Mouse (Mus musculus) intestine, embryonic 14.5 days (tissue): ENCODE data around the gene Rflna. TPM values are rescaled to one million over a fixed set of nuclear protein-coding genes. Genes with fewer than 3 reads are reported as not detected.

Experiments used
- ATAC-seq: fragments of 200-750 bp; cut with Nextera tagmentation; replicated peaks from 2 replicates; pipeline ENCODE4 v1.8.0; 2017; ENCODE audit warnings: low read depth, moderate number of reproducible peaks, moderate TSS enrichment, moderate library complexity; ENCODE audit not compliant: low FRiP score, low TSS enrichment
- DNase-seq: peaks from one replicate; pipeline ENCODE4 v3.0.0-alpha.2; 2018; ENCODE audit warnings: low spot score
- H3K27ac ChIP-seq: fragments of 300-500 bp; sonication (generic); 2 replicates; pipeline ENCODE4 v1.5.1; 2014; ENCODE audit warnings: low read depth, mild to moderate bottlenecking, control low read depth
- H3K27me3 ChIP-seq: fragments of 300-500 bp; sonication (generic); replicated peaks from 2 replicates; pipeline ENCODE4 v1.6.1; 2014; ENCODE audit warnings: low read length, control low read depth; ENCODE audit not compliant: control insufficient read depth, insufficient read depth
- H3K36me3 ChIP-seq: fragments of 300-500 bp; sonication (generic); 2 replicates; pipeline ENCODE4 v1.6.1; 2014; ENCODE audit warnings: low read length, control low read depth; ENCODE audit not compliant: control insufficient read depth, insufficient read depth
- H3K4me1 ChIP-seq: fragments of 300-500 bp; sonication (generic); replicated peaks from 2 replicates; pipeline ENCODE4 v1.6.1; 2014; ENCODE audit warnings: low read length, control low read depth, mixed read lengths; ENCODE audit not compliant: control insufficient read depth, insufficient read depth
- H3K4me2 ChIP-seq: fragments of 300-500 bp; sonication (generic); 2 replicates; pipeline ENCODE4 v1.6.1; 2014; ENCODE audit warnings: low read length
- H3K4me3 ChIP-seq: fragments of 300-500 bp; sonication (generic); 2 replicates; pipeline ENCODE4 v1.5.1; 2014; ENCODE audit warnings: low read depth, low read length, control low read depth, mixed read lengths
- H3K9ac ChIP-seq: fragments of 300-500 bp; sonication (generic); 2 replicates; pipeline ENCODE4 v1.6.1; 2014; ENCODE audit warnings: mild to moderate bottlenecking, low read length
- H3K9me3 ChIP-seq: fragments of 300-500 bp; sonication (generic); 2 replicates; pipeline ENCODE4 v1.6.1; 2016; ENCODE audit warnings: low read length, control low read depth; ENCODE audit not compliant: control insufficient read depth
- WGBS: fragments of 180-500 bp; shearing (Covaris S2); extraction: QIAGEN DNeasy Blood & Tissue Kit; methylation state at CpG from one replicate; pipeline ENCODE4 v1.1.7; 2014; 5-methylcytosine and 5-hydroxymethylcytosine counted together
- polyA plus RNA-seq: library from polyadenylated mRNA; unstranded; fragments of >200 nt; fragmentation: Nextera tagmentation; extraction: Ambion mirVana; gene quantifications from 2 replicates; pipeline ENCODE4 v1.2.1, GENCODE M21; 2014

The Rflna gene
- polyA plus RNA-seq, 1 experiment from 2014 or later, result 3.0 TPM

DNA sequence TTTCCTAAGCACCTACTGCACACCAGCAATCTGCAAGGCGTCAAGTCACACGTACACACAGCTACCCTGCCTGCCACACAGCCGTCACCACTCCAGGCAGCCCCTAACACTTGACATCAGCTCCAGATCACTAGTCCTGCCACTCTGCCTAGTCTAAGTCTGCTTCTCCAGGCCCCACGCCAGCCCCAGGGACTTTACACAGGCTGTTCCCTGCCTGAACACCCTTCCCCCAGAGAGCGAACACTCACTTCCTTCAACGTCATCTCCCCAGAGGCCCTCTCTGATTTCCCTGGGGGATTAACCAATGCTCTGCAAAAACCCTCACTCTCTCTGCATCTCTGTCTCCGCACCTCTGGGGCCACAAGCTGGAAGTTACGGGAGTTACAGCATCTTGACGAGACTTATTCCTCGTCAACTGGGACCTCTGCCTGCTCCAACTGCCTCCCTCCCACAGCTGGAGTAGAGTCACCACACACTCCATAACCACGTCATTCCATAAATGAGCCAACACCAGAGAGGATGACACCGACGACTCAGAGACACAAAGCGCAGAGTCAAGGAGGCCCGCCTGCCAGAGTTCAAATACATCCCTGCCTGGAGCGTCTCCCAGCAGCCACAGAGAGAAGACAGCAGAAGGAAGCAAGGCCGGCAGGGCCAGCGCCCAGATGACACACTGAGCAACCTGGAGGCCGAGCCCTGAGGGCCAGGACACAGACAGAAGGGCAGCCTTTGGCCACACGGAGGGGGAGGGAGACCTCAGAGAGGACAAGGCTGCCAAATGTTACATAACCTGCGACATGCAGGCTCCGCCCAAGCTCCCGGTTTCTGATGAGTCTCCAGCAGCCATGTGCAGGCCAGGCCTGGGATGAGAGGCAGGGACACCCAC lies 49.8 kb downstream of the Rflna start:
- Histone ChIP-seq H3K36me3 (peaks cover 74% of the 10 kb centered on the region), H3K4me1 (peaks cover 32% of the 10 kb centered on the region), H3K27me3 (no peaks in the 10 kb centered on the region), H3K4me3 (no peak overlapping the region), H3K4me2 (no peak overlapping the region), H3K9ac (no peak overlapping the region), H3K9me3 (no peaks in the 10 kb centered on the region), H3K27ac (no peak overlapping the region)
- WGBS, result 63% methylated on average over 23 of the region's 23 CpGs
- DNase-seq (no peak), ATAC-seq (no peak)

DNA sequence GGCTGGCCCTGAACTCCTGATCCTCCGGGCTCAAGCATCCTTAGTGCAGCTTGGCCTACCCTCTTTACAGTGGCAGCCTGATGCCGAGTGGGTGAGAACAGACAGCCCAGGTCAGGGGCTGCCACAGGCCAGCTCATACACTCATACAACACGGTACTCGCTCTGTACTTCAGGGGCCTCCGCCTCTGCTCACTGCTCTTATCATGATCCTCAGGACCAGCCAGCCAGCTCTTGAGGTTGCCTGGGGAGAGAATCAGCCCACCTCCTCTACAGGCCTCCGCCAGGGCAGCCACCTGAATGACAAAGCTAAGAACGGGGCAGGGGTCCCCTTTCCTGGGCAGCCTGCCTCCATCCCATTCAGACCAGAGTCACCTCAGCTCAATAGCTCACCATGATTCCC lies 50.6 kb downstream of the Rflna start:
- Histone ChIP-seq H3K9ac (no peak overlapping the region), H3K27me3 (no peaks in the 10 kb centered on the region), H3K27ac (no peak overlapping the region), H3K36me3 (peaks cover 65% of the 10 kb centered on the region), H3K4me1 (peaks cover 40% of the 10 kb centered on the region), H3K4me3 (no peak overlapping the region), H3K4me2 (no peak overlapping the region), H3K9me3 (no peaks in the 10 kb centered on the region)
- no peak for DNase-seq
- WGBS, result 86% methylated on average over 7 of the region's 7 CpGs
- ATAC-seq, result no peak

DNA sequence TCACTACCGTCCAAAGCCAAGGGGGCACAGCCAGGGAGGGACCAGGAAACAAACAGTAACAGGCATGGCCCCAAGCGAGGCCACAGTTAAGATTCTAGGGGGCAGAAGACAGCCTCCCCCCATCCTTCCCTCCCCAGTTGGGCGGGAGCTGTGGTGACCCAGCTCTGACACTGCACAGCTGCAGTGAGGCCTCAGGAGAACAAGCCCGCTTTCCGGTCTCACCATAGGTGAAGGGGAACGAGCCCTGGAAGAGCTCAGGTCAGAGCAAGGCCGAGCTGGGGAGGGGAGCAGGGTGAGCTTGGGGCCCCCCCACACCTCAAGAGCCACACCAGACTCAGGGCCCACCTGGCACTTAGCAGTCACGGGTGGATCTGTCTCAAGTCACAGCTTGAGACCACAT lies 52.9 kb downstream of the Rflna start:
- Histone ChIP-seq H3K9ac (no peak overlapping the region), H3K4me3 (no peak overlapping the region), H3K4me2 (no peak overlapping the region), H3K27me3 (no peaks in the 10 kb centered on the region), H3K4me1 (peaks cover 47% of the 10 kb centered on the region), H3K9me3 (no peaks in the 10 kb centered on the region), H3K27ac (peak overlapping the region; percentile 74; the same call in 1 of the 2 replicates), H3K36me3 (peaks cover 43% of the 10 kb centered on the region)
- 32% methylated on average over 8 of the region's 8 CpGs for WGBS
- ATAC-seq (no peak), DNase-seq (no peak)

DNA sequence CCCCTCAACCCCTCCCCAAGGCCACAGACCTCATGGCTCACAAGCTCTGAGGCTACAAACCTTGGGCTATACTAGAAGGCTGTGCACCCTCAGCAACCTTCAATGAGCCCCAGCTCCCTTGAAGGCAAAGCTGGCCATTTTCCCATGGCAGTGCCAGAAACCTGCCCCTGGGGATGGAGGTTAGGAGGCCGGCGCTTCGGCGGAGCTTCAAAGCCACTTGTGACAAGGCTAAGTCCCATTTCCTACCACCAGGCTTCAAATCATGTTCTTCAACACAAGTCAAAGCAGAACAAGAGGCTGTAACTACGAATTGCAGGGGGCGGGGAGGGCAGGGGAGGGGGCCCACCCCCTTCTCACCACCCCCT lies 53.3 kb downstream of the Rflna start:
- Histone ChIP-seq H3K9ac (no peak overlapping the region), H3K9me3 (no peaks in the 10 kb centered on the region), H3K4me2 (no peak overlapping the region), H3K36me3 (peaks cover 39% of the 10 kb centered on the region), H3K27me3 (no peaks in the 10 kb centered on the region), H3K27ac (peak overlapping the region; percentile 74), H3K4me3 (no peak overlapping the region), H3K4me1 (peaks cover 47% of the 10 kb centered on the region)
- WGBS, result 23% methylated on average over 6 of the region's 6 CpGs
- DNase-seq, result peak; percentile 67
- ATAC-seq, result no peak

DNA sequence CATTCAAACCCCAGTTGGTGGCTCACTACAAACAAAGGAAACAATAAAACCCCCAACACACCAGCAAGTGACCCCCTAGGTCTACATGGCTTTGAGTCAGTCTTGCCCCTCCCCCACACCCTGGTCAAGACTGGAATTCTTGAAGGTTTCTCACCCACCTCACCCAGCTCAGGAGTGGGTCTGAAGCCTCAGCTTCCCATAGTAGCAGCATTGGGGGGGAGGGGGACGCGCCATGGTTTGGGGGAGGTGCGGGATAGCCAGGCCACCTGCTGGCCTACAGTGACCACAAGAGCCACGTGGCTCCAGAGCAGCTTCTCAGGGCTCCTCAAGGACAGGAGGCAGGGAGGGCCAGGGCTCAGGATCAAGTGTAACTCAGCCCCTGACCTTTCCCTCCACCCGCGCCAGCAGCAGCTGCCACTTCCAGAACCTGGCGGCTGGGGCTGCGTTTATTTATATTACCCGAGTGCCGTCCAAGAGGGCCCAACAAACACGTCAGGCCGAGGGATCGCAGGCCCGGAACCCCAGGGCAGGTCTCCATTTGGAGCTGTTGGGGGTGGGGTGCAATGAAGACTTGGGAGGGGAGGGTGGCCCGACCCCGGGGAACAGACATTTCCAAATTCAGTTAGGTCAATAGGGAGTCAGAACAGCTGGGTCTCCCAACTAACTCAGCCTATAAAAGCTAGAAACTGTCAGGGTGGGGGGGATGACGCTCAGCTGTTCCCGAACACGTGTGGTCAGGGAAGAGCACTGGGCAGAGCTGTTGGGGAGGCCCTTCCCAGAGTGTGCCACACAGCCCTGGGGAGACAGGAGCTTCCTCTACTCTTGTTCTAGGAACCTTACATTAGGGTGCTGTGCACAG lies 53.9 kb downstream of the Rflna start:
- ATAC-seq (peak; percentile 30; the same call in 1 of the 2 replicates), DNase-seq (peak; percentile 74)
- no peak overlapping the region for H3K9ac ChIP-seq
- 7% methylated on average over 19 of the region's 19 CpGs for WGBS
- peak overlapping the region; percentile 44 for H3K4me2 ChIP-seq
- H3K4me1 ChIP-seq, result peaks cover 47% of the 10 kb centered on the region
- no peaks in the 10 kb centered on the region for H3K27me3 ChIP-seq
- H3K36me3 ChIP-seq, result peaks cover 39% of the 10 kb centered on the region
- H3K27ac ChIP-seq, result peak overlapping the region; percentile 74
- no peaks in the 10 kb centered on the region for H3K9me3 ChIP-seq
- no peak overlapping the region for H3K4me3 ChIP-seq

DNA sequence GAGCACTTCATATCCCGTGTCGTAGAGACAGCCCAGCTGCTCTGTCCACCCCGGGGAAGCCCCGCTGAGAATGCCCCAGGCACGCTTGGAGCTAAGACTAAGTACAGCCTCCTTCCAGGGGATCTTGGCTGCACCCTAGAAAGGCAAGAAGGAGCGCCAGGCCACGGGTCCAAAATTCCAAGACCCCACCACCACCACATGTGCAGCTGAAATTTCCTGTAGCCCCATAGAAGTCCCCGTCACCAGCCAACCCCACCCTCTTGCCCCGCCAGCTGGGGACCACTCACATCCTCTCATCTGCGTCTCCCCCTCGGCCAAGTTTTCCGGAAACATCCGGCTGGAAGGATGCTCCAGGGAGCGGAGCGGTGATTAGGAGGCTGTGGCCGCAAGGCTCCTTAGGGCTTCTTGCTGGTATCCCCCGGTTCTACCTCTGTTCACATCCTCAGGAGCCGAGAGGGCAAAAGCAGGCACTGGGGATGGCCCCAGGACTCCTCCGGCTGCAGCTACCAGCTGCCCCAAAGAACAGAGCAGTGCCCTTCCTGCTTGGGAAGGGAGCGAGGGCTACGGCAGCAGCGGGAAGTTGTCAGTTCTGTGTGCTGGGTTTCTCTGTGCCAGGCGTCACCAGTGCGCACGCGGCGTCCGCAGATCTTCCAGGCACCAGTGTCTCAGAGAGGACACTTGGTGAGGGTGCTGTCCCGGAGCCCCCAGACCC lies 54.7 kb downstream of the Rflna start:
- Histone ChIP-seq H3K4me1 (peaks cover 47% of the 10 kb centered on the region), H3K4me2 (peak overlapping the region; percentile 44), H3K9ac (peak overlapping the region; percentile 20), H3K27ac (peak overlapping the region; percentile 74), H3K4me3 (peak overlapping the region; percentile 20; the same call in 1 of the 2 replicates), H3K27me3 (no peaks in the 10 kb centered on the region), H3K9me3 (no peaks in the 10 kb centered on the region), H3K36me3 (peaks cover 38% of the 10 kb centered on the region)
- 0 out of 2 replicates have a peak, but pooled peaks have one; percentile 10 for ATAC-seq
- 14% methylated on average over 29 of the region's 29 CpGs for WGBS
- peak; percentile 75 for DNase-seq

DNA sequence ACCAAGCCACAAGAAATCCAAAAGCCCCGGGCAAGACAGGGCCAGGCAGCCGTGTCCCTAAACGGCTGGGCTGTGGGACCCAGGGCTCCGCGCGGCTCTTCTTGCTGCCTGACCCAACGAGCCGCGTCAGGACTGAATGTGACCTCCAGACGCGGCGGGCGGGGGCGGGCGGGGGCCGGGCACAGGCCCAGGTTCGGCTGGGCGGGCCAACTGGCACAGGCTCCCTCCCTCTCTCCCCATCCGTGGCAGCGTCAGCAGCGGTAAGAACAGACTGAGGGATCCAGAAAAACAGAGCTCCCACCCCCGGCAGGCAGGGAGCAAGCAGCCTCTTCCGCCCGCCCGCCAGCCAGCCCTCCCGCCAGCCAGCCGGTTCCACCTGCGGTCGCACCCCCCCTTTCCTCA lies 55.2 kb downstream of the Rflna start:
- H3K27me3 ChIP-seq, result no peaks in the 10 kb centered on the region
- no peaks in the 10 kb centered on the region for H3K9me3 ChIP-seq
- H3K9ac ChIP-seq, result peak overlapping the region; percentile 20
- no peak for DNase-seq
- peak overlapping the region; percentile 20; the same call in 1 of the 2 replicates for H3K4me3 ChIP-seq
- no peak for ATAC-seq
- H3K4me1 ChIP-seq, result peaks cover 46% of the 10 kb centered on the region
- H3K4me2 ChIP-seq, result peak overlapping the region; percentile 44
- peaks cover 34% of the 10 kb centered on the region for H3K36me3 ChIP-seq
- H3K27ac ChIP-seq, result peak overlapping the region; percentile 74
- 6% methylated on average over 26 of the region's 29 CpGs for WGBS
